Mouse (Mus musculus): ENCODE measurements at regions not wholly inside any gene's neighbourhood (a gene's known extent, or its start where the extent isn't known, plus 50 kb on each side); places are given as distances from the start of the nearest gene placed in this dataset.

- WGBS, result 78% methylated on average over 4 of the region's 4 CpGs
- TF ChIP-seq POLR2A (IDR thresholded peaks at IDR 0.05; ENCODE audit: borderline replicate concordance, extremely low read depth, low read depth, low read length), result no peak
- TF ChIP-seq CTCF (IDR thresholded peaks at IDR 0.05; ENCODE audit: insufficient read depth, low read length), result no peak
- Histone ChIP-seq H3K4me3 (replicated peaks; ENCODE audit: extremely low read depth, low read depth, low read length) (no peak overlapping the region), H3K4me1 (ENCODE audit: control insufficient read depth, insufficient read depth, low read length) (no peaks in the 10 kb centered on the region)
- no peak for DNase-seq
Observed at GRCm38 (mm10) chr1:35619476-35619875, 448.7 kb upstream of the Hs6st1 start.

- no peak overlapping the region for H3K4me3 ChIP-seq (replicated peaks; ENCODE audit: extremely low read depth, low read depth, low read length)
- H3K4me1 ChIP-seq (ENCODE audit: control insufficient read depth, insufficient read depth, low read length), result no peaks in the 10 kb centered on the region
- TF ChIP-seq CTCF (IDR thresholded peaks at IDR 0.05; ENCODE audit: insufficient read depth, low read length) (no peak), POLR2A (IDR thresholded peaks at IDR 0.05; ENCODE audit: borderline replicate concordance, extremely low read depth, low read depth, low read length) (no peak)
- WGBS, result 31% methylated on average over 7 of the region's 7 CpGs
- no peak for DNase-seq
Observed at GRCm38 (mm10) chr1:35642595-35642994, 425.6 kb upstream of the Hs6st1 start.

GRCm38 (mm10) chr1:35653119-35653956 lies 414.9 kb upstream of the Hs6st1 start:
- TF ChIP-seq POLR2A (IDR thresholded peaks at IDR 0.05; ENCODE audit: borderline replicate concordance, extremely low read depth, low read depth, low read length), result no peak
- no peak for TF ChIP-seq CTCF (IDR thresholded peaks at IDR 0.05; ENCODE audit: insufficient read depth, low read length)
- Histone ChIP-seq H3K4me3 (replicated peaks; ENCODE audit: extremely low read depth, low read depth, low read length) (no peak overlapping the region), H3K4me1 (ENCODE audit: control insufficient read depth, insufficient read depth, low read length) (no peaks in the 10 kb centered on the region)
- 57% methylated on average over 13 of the region's 13 CpGs for WGBS
- DNase-seq, result no peak

GRCm38 (mm10) chr1:35663006-35663405 lies 405.2 kb upstream of the Hs6st1 start:
- whole genome bisulfite sequencing, result 85% methylated on average over 4 of the region's 4 CpGs
- DNase-seq, result no peak
- no peak overlapping the region for H3K4me3 ChIP-seq (replicated peaks; ENCODE audit: extremely low read depth, low read depth, low read length)
- no peak for TF ChIP-seq CTCF (IDR thresholded peaks at IDR 0.05; ENCODE audit: insufficient read depth, low read length)
- H3K4me1 ChIP-seq (ENCODE audit: control insufficient read depth, insufficient read depth, low read length), result no peaks in the 10 kb centered on the region

- Histone ChIP-seq H3K4me3 (replicated peaks; ENCODE audit: extremely low read depth, low read depth, low read length) (no peak overlapping the region), H3K4me1 (ENCODE audit: control insufficient read depth, insufficient read depth, low read length) (no peaks in the 10 kb centered on the region)
- no peak for DNase-seq
- TF ChIP-seq CTCF (IDR thresholded peaks at IDR 0.05; ENCODE audit: insufficient read depth, low read length) (no peak), POLR2A (IDR thresholded peaks at IDR 0.05; ENCODE audit: borderline replicate concordance, extremely low read depth, low read depth, low read length) (no peak)
- 86% methylated on average over 4 of the region's 4 CpGs for WGBS
Observed at GRCm38 (mm10) chr1:35673524-35673923, 394.7 kb upstream of the Hs6st1 start.

GRCm38 (mm10) chr1:35673992-35674391 lies 394.2 kb upstream of the Hs6st1 start:
- TF ChIP-seq POLR2A (IDR thresholded peaks at IDR 0.05; ENCODE audit: borderline replicate concordance, extremely low read depth, low read depth, low read length), result no peak
- TF ChIP-seq CTCF (IDR thresholded peaks at IDR 0.05; ENCODE audit: insufficient read depth, low read length), result no peak
- no peak overlapping the region for H3K4me3 ChIP-seq (replicated peaks; ENCODE audit: extremely low read depth, low read depth, low read length)
- no peaks in the 10 kb centered on the region for H3K4me1 ChIP-seq (ENCODE audit: control insufficient read depth, insufficient read depth, low read length)
- no peak for DNase-seq
- WGBS, result 89% methylated on average over 1 of the region's 1 CpGs

- no peak for DNase-seq
- Histone ChIP-seq H3K4me1 (ENCODE audit: control insufficient read depth, insufficient read depth, low read length) (no peaks in the 10 kb centered on the region), H3K4me3 (replicated peaks; ENCODE audit: extremely low read depth, low read depth, low read length) (no peak overlapping the region)
- TF ChIP-seq POLR2A (IDR thresholded peaks at IDR 0.05; ENCODE audit: borderline replicate concordance, extremely low read depth, low read depth, low read length) (no peak), CTCF (IDR thresholded peaks at IDR 0.05; ENCODE audit: insufficient read depth, low read length) (no peak)
- 63% methylated on average over 8 of the region's 8 CpGs for WGBS
Observed at GRCm38 (mm10) chr1:35682511-35682949, 385.7 kb upstream of the Hs6st1 start.

- WGBS, result 54% methylated on average over 6 of the region's 6 CpGs
- TF ChIP-seq POLR2A (IDR thresholded peaks at IDR 0.05; ENCODE audit: borderline replicate concordance, extremely low read depth, low read depth, low read length) (no peak), CTCF (IDR thresholded peaks at IDR 0.05; ENCODE audit: insufficient read depth, low read length) (no peak)
- Histone ChIP-seq H3K4me1 (ENCODE audit: control insufficient read depth, insufficient read depth, low read length) (no peaks in the 10 kb centered on the region), H3K4me3 (replicated peaks; ENCODE audit: extremely low read depth, low read depth, low read length) (no peak overlapping the region)
- no peak for DNase-seq
Observed at GRCm38 (mm10) chr1:35685651-35686050, 382.5 kb upstream of the Hs6st1 start.

- no peak for TF ChIP-seq POLR2A (IDR thresholded peaks at IDR 0.05; ENCODE audit: borderline replicate concordance, extremely low read depth, low read depth, low read length)
- no peak for TF ChIP-seq CTCF (IDR thresholded peaks at IDR 0.05; ENCODE audit: insufficient read depth, low read length)
- H3K4me3 ChIP-seq (replicated peaks; ENCODE audit: extremely low read depth, low read depth, low read length), result no peak overlapping the region
- H3K4me1 ChIP-seq (ENCODE audit: control insufficient read depth, insufficient read depth, low read length), result no peaks in the 10 kb centered on the region
- 52% methylated on average over 3 of the region's 3 CpGs for WGBS
- no peak for DNase-seq
Observed at GRCm38 (mm10) chr1:35694349-35694748, 373.9 kb upstream of the Hs6st1 start.

Measured in lung, adult 2 months (tissue).